Mouse (Mus musculus): ENCODE data around the gene Nsl1.
A peak's percentile ranks its signal among the peaks of the same experiment; 100 is the strongest.
"Not testable (repeated sequence)": the region's sequence is repeated elsewhere in the genome, so short reads cannot be mapped to it uniquely, and the experiment has no call there.

Gene Nsl1

GRCm38 (mm10) chr1:191062781-191063485, at the start of gene Nsl1, which contains the start of gene Tatdn3:
Nsl1 (plus strand) TSS chr1:191063012.
Tatdn3 (minus strand) TSS chr1:191062932.
- peak; percentile 98 for DNase-seq

- DNase-seq: peak; percentile 2
Measured at GRCm38 (mm10) chr1:191014271-191014670, 48.5 kb upstream of the Nsl1 start.

- DNase-seq: peak; percentile 24
Measured at GRCm38 (mm10) chr1:191019803-191020202, 43.0 kb upstream of the Nsl1 start.

GRCm38 (mm10) chr1:191020217-191020924, 42.4 kb upstream of the Nsl1 start:
- DNase-seq: no peak

- DNase-seq: peak; percentile 60
Measured at GRCm38 (mm10) chr1:191021016-191021415, 41.8 kb upstream of the Nsl1 start.

- DNase-seq: no peak
Measured at GRCm38 (mm10) chr1:191023140-191023539, 39.7 kb upstream of the Nsl1 start.

GRCm38 (mm10) chr1:191023806-191024205, 39.0 kb upstream of the Nsl1 start:
- DNase-seq: not testable (repeated sequence)

- DNase-seq: peak; percentile 92
Measured at GRCm38 (mm10) chr1:191025016-191026012, 37.5 kb upstream of the Nsl1 start.

GRCm38 (mm10) chr1:191026021-191026713, 36.6 kb upstream of the Nsl1 start, which contains the start of gene Flvcr1:
Flvcr1 (minus strand) TSS chr1:191026158.
- DNase-seq: peak; percentile 100

- peak; percentile 42 for DNase-seq
Measured at GRCm38 (mm10) chr1:191030182-191030581, 32.6 kb upstream of the Nsl1 start.

- DNase-seq: peak; percentile 28
Measured at GRCm38 (mm10) chr1:191030922-191031425, 31.8 kb upstream of the Nsl1 start.

GRCm38 (mm10) chr1:191035649-191036048, 27.2 kb upstream of the Nsl1 start:
- peak; percentile 25 for DNase-seq

GRCm38 (mm10) chr1:191036554-191037334, 26.1 kb upstream of the Nsl1 start, which contains the start of gene Spata45:
Spata45 (plus strand) TSS chr1:191036639.
- peak; percentile 71 for DNase-seq

GRCm38 (mm10) chr1:191037999-191038398, 24.8 kb upstream of the Nsl1 start:
- no peak for DNase-seq

GRCm38 (mm10) chr1:191041352-191041751, 21.5 kb upstream of the Nsl1 start:
- DNase-seq: no peak

GRCm38 (mm10) chr1:191042106-191042505, 20.7 kb upstream of the Nsl1 start:
- peak; percentile 36 for DNase-seq

GRCm38 (mm10) chr1:191042688-191043087, 20.1 kb upstream of the Nsl1 start:
- peak; percentile 19 for DNase-seq

GRCm38 (mm10) chr1:191045264-191045663, 17.5 kb upstream of the Nsl1 start:
- peak; percentile 53 for DNase-seq

GRCm38 (mm10) chr1:191046231-191046824, 16.5 kb upstream of the Nsl1 start:
- peak; percentile 79 for DNase-seq

GRCm38 (mm10) chr1:191053555-191053954, 9.3 kb upstream of the Nsl1 start:
- no peak for DNase-seq

Data from heart, adult 11 months (tissue).